Mouse (Mus musculus) midbrain, postnatal 0 days (tissue): ENCODE data around the gene Srp9. TPM values are rescaled to one million over a fixed set of nuclear protein-coding genes. Genes with fewer than 3 reads are reported as not detected.

Source experiments
- ATAC-seq: fragments of 200-750 bp; cut with Nextera tagmentation; 2 replicates; pipeline ENCODE4 v1.8.0; 2017; ENCODE audit warnings: moderate number of reproducible peaks, mild to moderate bottlenecking, moderate TSS enrichment, moderate library complexity; ENCODE audit not compliant: low FRiP score
- DNase-seq: peaks from one replicate; pipeline ENCODE4 v3.0.0-alpha.2; 2015; ENCODE audit warnings: low spot score
- H3K27ac ChIP-seq: fragments of 300-500 bp; sonication (generic); 2 replicates; pipeline ENCODE4 v1.5.1; 2014; ENCODE audit warnings: low read depth, mild to moderate bottlenecking, low read length, mixed read lengths
- H3K27me3 ChIP-seq: fragments of 300-500 bp; sonication (generic); 2 replicates; pipeline ENCODE4 v1.6.1; 2014; ENCODE audit warnings: low read length, control low read depth, mixed read lengths; ENCODE audit not compliant: insufficient read depth
- H3K36me3 ChIP-seq: fragments of 300-500 bp; sonication (generic); 2 replicates; pipeline ENCODE4 v1.6.1; 2014; ENCODE audit warnings: low read length, control low read depth, mixed read lengths; ENCODE audit not compliant: insufficient read depth
- H3K4me1 ChIP-seq: fragments of 300-500 bp; sonication (generic); 2 replicates; pipeline ENCODE4 v1.6.1; 2014; ENCODE audit warnings: mild to moderate bottlenecking, control low read depth, antibody characterized with exemption, low read length, mixed read lengths; ENCODE audit not compliant: insufficient read depth
- H3K4me2 ChIP-seq: fragments of 300-500 bp; sonication (generic); 2 replicates; pipeline ENCODE4 v1.6.1; 2014; ENCODE audit warnings: low read depth, mild to moderate bottlenecking, low read length, mixed read lengths; ENCODE audit not compliant: poor library complexity, severe bottlenecking
- H3K4me3 ChIP-seq: fragments of 300-500 bp; sonication (generic); 2 replicates; pipeline ENCODE4 v1.5.1; 2014; ENCODE audit warnings: low read depth, mild to moderate bottlenecking, low read length, moderate library complexity
- H3K9ac ChIP-seq: fragments of 300-500 bp; sonication (generic); replicated peaks from 2 replicates; pipeline ENCODE4 v1.6.1; 2014; ENCODE audit warnings: mild to moderate bottlenecking, low read length, moderate library complexity, mixed read lengths; ENCODE audit not compliant: poor library complexity, severe bottlenecking
- H3K9me3 ChIP-seq: fragments of 300-500 bp; sonication (generic); 2 replicates; pipeline ENCODE4 v1.6.1; 2016; ENCODE audit warnings: low read length, control low read depth
- CTCF ChIP-seq: IDR thresholded peaks from 2 replicates; pipeline ENCODE4 v1.5.1; 2016; ENCODE audit warnings: antibody characterized with exemption, mild to moderate bottlenecking
- WGBS: fragments of 180-500 bp; shearing (Covaris S2); extraction: QIAGEN DNeasy Blood & Tissue Kit; methylation state at CpG from one replicate; pipeline ENCODE4 v1.1.7; 2014; 5-methylcytosine and 5-hydroxymethylcytosine counted together
- polyA plus RNA-seq: library from polyadenylated mRNA; unstranded; fragments of >200 nt; fragmentation: Nextera tagmentation; extraction: Ambion mirVana; gene quantifications from 2 replicates; pipeline ENCODE4 v1.2.1, GENCODE M21; 2015
- total RNA-seq: library from RNA; depleted of rRNA; stranded (reverse); fragments of >200 nt; gene quantifications from 2 replicates; pipeline ENCODE4 v1.2.3, GENCODE M21; 2014

Gene Srp9
- total and polyA plus RNA-seq, 2 experiments from 2014 or later, result 76.1 to 173 TPM

- Histone ChIP-seq H3K36me3 (no peaks in the 10 kb centered on the region), H3K27ac (no peak overlapping the region), H3K4me3 (no peak overlapping the region), H3K27me3 (no peaks in the 10 kb centered on the region; the same call in 1 of the 2 replicates), H3K9ac (no peak overlapping the region), H3K4me1 (no peaks in the 10 kb centered on the region), H3K9me3 (no peaks in the 10 kb centered on the region), H3K4me2 (no peak overlapping the region)
- WGBS, result 97% methylated on average over 13 of the region's 13 CpGs
- DNase-seq, result no peak
- no peak for ATAC-seq
- TF ChIP-seq CTCF, result no peak
Measured at GRCm38 (mm10) chr1:182142725-182143124, 18.2 kb downstream of the Srp9 start.

DNA sequence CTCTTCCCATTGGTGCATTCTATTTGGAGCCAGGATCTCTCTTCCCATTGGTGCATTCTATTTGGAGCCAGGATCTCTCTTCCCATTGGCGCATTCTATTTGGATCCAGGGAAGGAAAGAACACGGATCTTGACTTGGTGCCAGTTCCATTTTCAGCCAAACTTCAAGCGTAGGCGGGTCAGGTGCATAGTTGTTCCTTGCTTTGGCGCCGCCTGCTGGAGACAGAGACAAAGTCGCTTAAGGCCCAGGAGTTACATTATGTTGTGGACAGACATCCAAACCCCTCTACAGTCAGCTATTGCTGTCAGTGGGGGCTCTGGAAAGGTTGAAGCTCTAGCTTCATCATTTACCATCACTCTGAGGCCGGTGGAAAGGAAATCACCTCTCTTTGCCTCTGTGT is 18.8 kb downstream of the Srp9 start:
- Histone ChIP-seq H3K9me3 (no peaks in the 10 kb centered on the region), H3K36me3 (no peaks in the 10 kb centered on the region), H3K4me1 (no peaks in the 10 kb centered on the region), H3K4me2 (no peak overlapping the region), H3K27ac (no peak overlapping the region), H3K27me3 (no peaks in the 10 kb centered on the region; the same call in 1 of the 2 replicates), H3K9ac (no peak overlapping the region), H3K4me3 (no peak overlapping the region)
- WGBS, result 77% methylated on average over 8 of the region's 8 CpGs
- peak; percentile 22; the same call in 1 of the 2 replicates for TF ChIP-seq CTCF
- no peak for ATAC-seq
- no peak for DNase-seq

- Histone ChIP-seq H3K27ac (no peak overlapping the region), H3K36me3 (no peaks in the 10 kb centered on the region), H3K27me3 (no peaks in the 10 kb centered on the region; the same call in 1 of the 2 replicates), H3K4me3 (no peak overlapping the region), H3K4me1 (no peaks in the 10 kb centered on the region), H3K9ac (no peak overlapping the region), H3K9me3 (no peaks in the 10 kb centered on the region), H3K4me2 (no peak overlapping the region)
- WGBS, result 53% methylated on average over 5 of the region's 5 CpGs
- ATAC-seq (no peak), DNase-seq (no peak)
- TF ChIP-seq CTCF, result peak; percentile 18; the same call in 1 of the 2 replicates
Measured at GRCm38 (mm10) chr1:182145546-182145945, 21.0 kb downstream of the Srp9 start.

DNA sequence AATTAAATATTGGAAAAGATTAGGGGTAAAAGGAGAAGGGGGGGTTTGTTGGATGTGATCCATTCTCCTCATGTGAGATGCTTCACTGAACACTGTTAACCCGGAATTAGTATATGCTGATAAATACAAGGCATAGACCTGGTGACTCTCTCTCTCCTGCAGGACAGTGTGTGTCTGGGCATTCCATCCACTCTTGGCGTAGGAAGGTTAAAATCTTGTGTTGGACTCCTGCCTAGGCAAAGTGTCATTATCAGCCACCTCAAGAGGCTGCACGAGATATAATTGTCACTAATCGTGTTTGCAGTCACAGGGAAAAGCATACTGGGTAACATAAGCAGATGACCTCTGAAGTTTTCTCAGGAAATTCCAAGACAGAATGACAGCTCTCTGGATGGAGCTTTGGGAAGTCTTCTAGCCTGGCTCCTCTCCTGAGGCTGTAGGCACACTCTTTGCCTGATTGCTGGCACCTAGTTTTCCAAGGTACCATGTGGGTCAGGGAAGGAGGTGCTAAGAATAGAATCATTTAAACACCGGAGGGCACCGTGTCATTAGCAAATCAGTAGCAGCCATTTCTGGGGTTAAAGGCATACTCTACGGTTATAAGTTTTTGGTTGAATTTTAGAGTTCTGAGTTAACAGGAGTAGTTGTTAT is 24.5 kb downstream of the Srp9 start:
- ATAC-seq (no peak), DNase-seq (no peak)
- no peak overlapping the region for H3K4me2 ChIP-seq
- H3K4me1 ChIP-seq, result no peaks in the 10 kb centered on the region
- no peak overlapping the region for H3K9ac ChIP-seq
- H3K27me3 ChIP-seq, result no peaks in the 10 kb centered on the region
- no peaks in the 10 kb centered on the region for H3K9me3 ChIP-seq
- WGBS, result 79% methylated on average over 7 of the region's 7 CpGs
- no peak for TF ChIP-seq CTCF
- H3K36me3 ChIP-seq, result no peaks in the 10 kb centered on the region
- H3K4me3 ChIP-seq, result no peak overlapping the region
- no peak overlapping the region for H3K27ac ChIP-seq

GRCm38 (mm10) chr1:182149966-182150365 is 25.4 kb downstream of the Srp9 start:
- Histone ChIP-seq H3K36me3 (no peaks in the 10 kb centered on the region), H3K4me2 (no peak overlapping the region), H3K4me1 (no peaks in the 10 kb centered on the region), H3K4me3 (no peak overlapping the region), H3K9ac (no peak overlapping the region), H3K27ac (no peak overlapping the region), H3K27me3 (no peaks in the 10 kb centered on the region), H3K9me3 (no peaks in the 10 kb centered on the region)
- 86% methylated on average over 2 of the region's 2 CpGs for WGBS
- DNase-seq (no peak), ATAC-seq (no peak)
- peak; percentile 65 for TF ChIP-seq CTCF

DNA sequence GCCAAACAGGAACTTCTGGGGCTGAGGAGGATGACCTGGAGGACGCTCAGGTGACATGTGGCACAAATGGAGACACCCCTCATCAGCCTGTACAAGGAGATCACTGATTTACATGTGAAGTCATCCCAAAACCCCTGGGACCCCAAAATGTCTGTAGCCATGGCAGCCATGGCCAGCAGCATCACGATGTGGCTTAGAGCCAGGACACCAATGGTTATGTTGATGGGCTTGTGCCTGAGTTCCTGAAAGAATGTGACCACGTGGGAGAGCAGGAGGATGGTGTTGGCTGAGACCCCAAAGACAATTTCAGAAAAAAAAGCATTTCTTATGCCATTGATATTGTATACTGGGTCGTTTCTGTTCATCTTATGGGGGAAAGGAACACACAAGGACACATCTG is 33.2 kb downstream of the Srp9 start:
- H3K4me2 ChIP-seq, result no peak overlapping the region
- peak; percentile 66 for DNase-seq
- H3K4me1 ChIP-seq, result no peaks in the 10 kb centered on the region
- no peaks in the 10 kb centered on the region for H3K36me3 ChIP-seq
- no peak for TF ChIP-seq CTCF
- no peak for ATAC-seq
- H3K27me3 ChIP-seq, result no peaks in the 10 kb centered on the region
- H3K4me3 ChIP-seq, result no peak overlapping the region
- no peaks in the 10 kb centered on the region for H3K9me3 ChIP-seq
- H3K9ac ChIP-seq, result no peak overlapping the region
- no peak overlapping the region for H3K27ac ChIP-seq
- WGBS, result 56% methylated on average over 4 of the region's 4 CpGs
